Mouse (Mus musculus) CH12.LX (cell line): ENCODE data around the gene Ubb. TPM values are rescaled to one million over a fixed set of nuclear protein-coding genes. Genes with fewer than 3 reads are reported as not detected.

Experiments
- DNase-seq: peaks from one replicate; pipeline ENCODE4 v3.0.0-alpha.2; 2013; ENCODE audit errors: extremely low read depth
- H3K27ac ChIP-seq: 2 replicates; pipeline ENCODE4 v1.5.1; 2012; ENCODE audit warnings: low read depth, mild to moderate bottlenecking, control low read depth, moderate library complexity; ENCODE audit not compliant: insufficient read depth
- H3K27me3 ChIP-seq: replicated peaks from 2 replicates; pipeline ENCODE3; 2012; ENCODE audit warnings: inconsistent platforms
- H3K36me3 ChIP-seq, 2 experiments: replicated peaks in 1 of 2; 2 replicates each; pipeline versions ENCODE3 to v1.6.1; 2012; ENCODE audit warnings: inconsistent platforms in 1 of 2, low read length in 1 of 2, mild to moderate bottlenecking in 1 of 2, mixed read lengths in 1 of 2, moderate library complexity in 1 of 2; ENCODE audit not compliant: control insufficient read depth in 1 of 2, insufficient read depth in 1 of 2
- H3K4me1 ChIP-seq, 2 experiments: 2 replicates each; pipeline ENCODE4 v1.6.1; 2012; ENCODE audit warnings: inconsistent platforms in 1 of 2, moderate library complexity in 1 of 2; ENCODE audit not compliant: insufficient read depth in 2 of 2, control insufficient read depth in 1 of 2
- H3K4me2 ChIP-seq: 2 replicates; pipeline ENCODE4 v1.6.1; 2012; ENCODE audit warnings: low read depth, mild to moderate bottlenecking, control low read depth; ENCODE audit not compliant: poor library complexity, insufficient read depth, severe bottlenecking
- H3K4me3 ChIP-seq, 3 experiments: fragments of 150-350 bp in 1 of 3; sonication (generic) in 1 of 3; replicated peaks in 1 of 3; 2 replicates each; pipeline versions ENCODE3 to v1.5.1; 2011 to 2012; ENCODE audit warnings: low read depth in 2 of 3, low read length in 2 of 3, mild to moderate bottlenecking in 2 of 3, moderate library complexity in 2 of 3, control low read depth in 1 of 3, improper control_type of control experiment in 1 of 3, inconsistent platforms in 1 of 3, mixed read lengths in 1 of 3; ENCODE audit not compliant: poor library complexity in 1 of 3
- H3K79me2 ChIP-seq: replicated peaks from 2 replicates; pipeline ENCODE4 v1.6.1; 2012; ENCODE audit warnings: mild to moderate bottlenecking, moderate library complexity; ENCODE audit not compliant: control insufficient read depth, poor library complexity, insufficient read depth, severe bottlenecking; ENCODE audit errors: extremely low read depth
- H3K9ac ChIP-seq: 2 replicates; pipeline ENCODE4 v1.6.1; 2012; ENCODE audit warnings: low read depth, mild to moderate bottlenecking, control low read depth, moderate library complexity; ENCODE audit not compliant: insufficient read depth
- H3K9me3 ChIP-seq: replicated peaks from 2 replicates; pipeline ENCODE3; 2012; ENCODE audit warnings: low read length, inconsistent platforms, mixed read lengths
- BHLHE40 ChIP-seq: IDR thresholded peaks from 2 replicates; pipeline ENCODE4 v1.6.1; 2011; ENCODE audit warnings: mild to moderate bottlenecking, low read depth, low read length, improper control_type of control experiment
- CHD1 ChIP-seq: IDR thresholded peaks from 2 replicates; pipeline ENCODE4 v1.6.1; 2012; ENCODE audit warnings: low read depth, low read length, improper control_type of control experiment, inconsistent platforms
- CHD2 ChIP-seq: IDR thresholded peaks from 2 replicates; pipeline ENCODE4 v1.6.1; 2011; ENCODE audit warnings: low read length, improper control_type of control experiment
- CTCF ChIP-seq, 2 experiments: IDR thresholded peaks in 1 of 2; conservative IDR thresholded peaks in 1 of 2; 2 replicates each; pipeline ENCODE4 v1.5.1; 2011 to 2012; ENCODE audit warnings: low read depth in 2 of 2, low read length in 2 of 2, improper control_type of control experiment in 1 of 2, inconsistent platforms in 1 of 2, mild to moderate bottlenecking in 1 of 2, moderate library complexity in 1 of 2
- E2F4 ChIP-seq: IDR thresholded peaks from 2 replicates; pipeline ENCODE4 v1.6.1; 2011; ENCODE audit warnings: low read depth, low read length, improper control_type of control experiment; ENCODE audit not compliant: insufficient replicate concordance
- ELF1 ChIP-seq: IDR thresholded peaks from 2 replicates; pipeline ENCODE4 v1.6.1; 2014; ENCODE audit warnings: low read depth, mild to moderate bottlenecking, inconsistent platforms, low read length, improper control_type of control experiment
- EP300 ChIP-seq: IDR thresholded peaks from 2 replicates; pipeline ENCODE4 v1.6.1; 2011; ENCODE audit warnings: low read length, improper control_type of control experiment
- ETS1 ChIP-seq: conservative IDR thresholded peaks from 2 replicates; pipeline ENCODE4 v1.6.1; 2012; ENCODE audit warnings: low read depth, mild to moderate bottlenecking, inconsistent platforms, low read length, improper control_type of control experiment, moderate library complexity
- GABPA ChIP-seq: IDR thresholded peaks from 2 replicates; pipeline ENCODE4 v1.6.1; 2012; ENCODE audit warnings: low read depth, low read length, improper control_type of control experiment, inconsistent platforms; ENCODE audit not compliant: insufficient replicate concordance
- HCFC1 ChIP-seq: IDR thresholded peaks from 2 replicates; pipeline ENCODE4 v1.6.1; 2012; ENCODE audit warnings: low read depth, mild to moderate bottlenecking, inconsistent platforms, low read length, improper control_type of control experiment
- IRF4 ChIP-seq: IDR thresholded peaks from 2 replicates; pipeline ENCODE4 v1.6.1; 2014; ENCODE audit warnings: low read depth, mild to moderate bottlenecking, inconsistent platforms, low read length, improper control_type of control experiment
- JUN ChIP-seq: IDR thresholded peaks from 2 replicates; pipeline ENCODE4 v1.6.1; 2011; ENCODE audit warnings: low read depth, mild to moderate bottlenecking, low read length, improper control_type of control experiment, moderate library complexity; ENCODE audit not compliant: insufficient read depth
- JUND ChIP-seq: conservative IDR thresholded peaks from 2 replicates; pipeline ENCODE4 v1.6.1; 2011; ENCODE audit warnings: low read depth, low read length, improper control_type of control experiment
- KAT2A ChIP-seq: IDR thresholded peaks from 2 replicates; pipeline ENCODE4 v1.6.1; 2012; ENCODE audit warnings: low read length, improper control_type of control experiment, inconsistent platforms; ENCODE audit not compliant: insufficient replicate concordance
- MAFK ChIP-seq: IDR thresholded peaks from 2 replicates; pipeline ENCODE4 v1.6.1; 2011; ENCODE audit warnings: low read length, improper control_type of control experiment; ENCODE audit not compliant: insufficient replicate concordance
- MAX ChIP-seq: IDR thresholded peaks from 2 replicates; pipeline ENCODE4 v1.6.1; 2011; ENCODE audit warnings: low read length, improper control_type of control experiment
- MAZ ChIP-seq: IDR thresholded peaks from 2 replicates; pipeline ENCODE4 v1.6.1; 2012; ENCODE audit warnings: low read depth, mild to moderate bottlenecking, inconsistent platforms, low read length, improper control_type of control experiment, moderate library complexity
- MEF2A ChIP-seq: IDR thresholded peaks from 2 replicates; pipeline ENCODE4 v1.6.1; 2014; ENCODE audit warnings: low read depth, mild to moderate bottlenecking, inconsistent platforms, low read length, improper control_type of control experiment, borderline replicate concordance
- MXI1 ChIP-seq: IDR thresholded peaks from 2 replicates; pipeline ENCODE4 v1.6.1; 2011; ENCODE audit warnings: mild to moderate bottlenecking, low read depth, low read length, improper control_type of control experiment
- MYC ChIP-seq: IDR thresholded peaks from 2 replicates; pipeline ENCODE4 v1.6.1; 2011; ENCODE audit warnings: low read depth, mild to moderate bottlenecking, improper control_type of control experiment, low read length
- NELFE ChIP-seq: IDR thresholded peaks from 2 replicates; pipeline ENCODE4 v1.6.1; 2011; ENCODE audit warnings: low read depth, low read length, improper control_type of control experiment
- NRF1 ChIP-seq: IDR thresholded peaks from 2 replicates; pipeline ENCODE4 v1.6.1; 2014; ENCODE audit warnings: low read depth, mild to moderate bottlenecking, inconsistent platforms, low read length, improper control_type of control experiment, moderate library complexity
- PAX5 ChIP-seq: IDR thresholded peaks from 2 replicates; pipeline ENCODE4 v1.6.1; 2012; ENCODE audit warnings: low read length, inconsistent platforms, mixed read lengths
- POLR2A ChIP-seq: IDR thresholded peaks from 2 replicates; pipeline ENCODE4 v1.6.1; 2011; ENCODE audit warnings: low read depth, mild to moderate bottlenecking, improper control_type of control experiment, low read length
- POLR2AphosphoS2 ChIP-seq: IDR thresholded peaks from 2 replicates; pipeline ENCODE4 v1.6.1; 2011; ENCODE audit warnings: low read depth, low read length, improper control_type of control experiment
- RAD21 ChIP-seq: IDR thresholded peaks from 2 replicates; pipeline ENCODE4 v1.6.1; 2011; ENCODE audit warnings: low read depth, mild to moderate bottlenecking, low read length, improper control_type of control experiment, moderate library complexity
- RCOR1 ChIP-seq: conservative IDR thresholded peaks from 2 replicates; pipeline ENCODE4 v1.6.1; 2012; ENCODE audit warnings: low read depth, mild to moderate bottlenecking, inconsistent platforms, low read length, improper control_type of control experiment
- SIN3A ChIP-seq: IDR thresholded peaks from 2 replicates; pipeline ENCODE4 v1.6.1; 2012; ENCODE audit warnings: low read length, improper control_type of control experiment, inconsistent platforms
- SMC3 ChIP-seq: IDR thresholded peaks from 2 replicates; pipeline ENCODE4 v1.6.1; 2011; ENCODE audit warnings: low read depth, low read length, improper control_type of control experiment
- TBP ChIP-seq: conservative IDR thresholded peaks from 2 replicates; pipeline ENCODE4 v1.6.1; 2011; ENCODE audit warnings: low read depth, low read length, improper control_type of control experiment
- TCF12 ChIP-seq: IDR thresholded peaks from 2 replicates; pipeline ENCODE4 v1.6.1; 2014; ENCODE audit warnings: low read depth, mild to moderate bottlenecking, inconsistent platforms, low read length, improper control_type of control experiment
- UBTF ChIP-seq: IDR thresholded peaks from 2 replicates; pipeline ENCODE4 v1.6.1; 2012; ENCODE audit warnings: low read depth, mild to moderate bottlenecking, inconsistent platforms, low read length, improper control_type of control experiment, moderate library complexity
- USF1 ChIP-seq: IDR thresholded peaks from 2 replicates; pipeline ENCODE4 v1.6.1; 2014; ENCODE audit warnings: low read depth, mild to moderate bottlenecking, inconsistent platforms, low read length, improper control_type of control experiment
- USF2 ChIP-seq: conservative IDR thresholded peaks from 2 replicates; pipeline ENCODE4 v1.6.1; 2011; ENCODE audit warnings: low read depth, low read length, improper control_type of control experiment
- ZC3H11A ChIP-seq: IDR thresholded peaks from 2 replicates; pipeline ENCODE4 v1.6.1; 2012; ENCODE audit warnings: low read depth, mild to moderate bottlenecking, inconsistent platforms, low read length, improper control_type of control experiment
- ZKSCAN1 ChIP-seq: IDR thresholded peaks from 2 replicates; pipeline ENCODE4 v1.6.1; 2012; ENCODE audit warnings: low read depth, inconsistent platforms, low read length, improper control_type of control experiment, borderline replicate concordance
- ZMIZ1 ChIP-seq: IDR thresholded peaks from 2 replicates; pipeline ENCODE4 v1.6.1; 2012; ENCODE audit warnings: low read depth, mild to moderate bottlenecking, inconsistent platforms, low read length, improper control_type of control experiment
- ZNF384 ChIP-seq: IDR thresholded peaks from 2 replicates; pipeline ENCODE4 v1.6.1; 2012; ENCODE audit warnings: low read depth, low read length, improper control_type of control experiment, inconsistent platforms
- dilution Hi-C: fragments of 300-500 bp; cut with MboI; formaldehyde crosslinking; loops from 2 replicates; pipeline ENCODE4 v1.14.3; 2020; ENCODE audit warnings: low sequenced_read_pairs; ENCODE audit not compliant: extremely low pct_unique_long_range_greater_than_20kb, extremely low pct_ligation_motif_present
- in situ Hi-C: fragments of 300-500 bp; cut with MboI; formaldehyde crosslinking; loops from 3 replicates; pipeline ENCODE4 v1.14.3; 2019; ENCODE audit warnings: low sequenced_read_pairs, low pct_ligation_motif_present, low pct_unique_long_range_greater_than_20kb, mixed read lengths
- polyA plus RNA-seq: library from polyadenylated mRNA; unstranded; fragments of >175 nt; gene quantifications from 2 replicates; pipeline ENCODE4 v1.2.1, GENCODE M21; 2012; ENCODE audit warnings: low read depth; ENCODE audit not compliant: insufficient read length
- total RNA-seq, 2 experiments: library from RNA; depleted of rRNA; stranded (reverse); fragments of 300-350 nt in 1 of 2; fragments of >200 nt in 1 of 2; gene quantifications; 2 replicates each; pipeline ENCODE4 v1.2.3; 2012 to 2014

The Ubb gene
- total and polyA plus RNA-seq, 3 experiments: 1,092 to 2,098 (median 1,487) TPM

GRCm38 (mm10) chr11:62538321-62539088 is 12.5 kb upstream of the Ubb start:
- no peak for DNase-seq
- Histone ChIP-seq H3K27ac (peak overlapping the region; percentile 40), H3K4me3 (peak overlapping the region; percentile 54 to 81 (median 68)), H3K36me3 (peaks cover 9 to 10% of the 10 kb centered on the region in 2 experiments), H3K9ac (peak overlapping the region; percentile 80), H3K4me1 (peaks cover 10 to 31% of the 10 kb centered on the region in 2 experiments), H3K27me3 (peaks cover 29% of the 10 kb centered on the region), H3K79me2 (peaks cover 19% of the 10 kb centered on the region), H3K9me3 (no peaks in the 10 kb centered on the region), H3K4me2 (peak overlapping the region; percentile 39)
- in situ Hi-C loops: no loop called here
- dilution Hi-C loops: no loop called here
- TF ChIP-seq HCFC1: no peak
- TF ChIP-seq TCF12: no peak; the same call in 1 of the 2 replicates
- no peak; the same call in 1 of the 2 replicates for TF ChIP-seq E2F4
- no peak for TF ChIP-seq CTCF (conservative IDR thresholded peaks at IDR 0.05 in 1 of 2, IDR thresholded peaks at IDR 0.05 in 1 of 2; ENCODE audit: low read depth in 2 of 2, low read length in 2 of 2)
- TF ChIP-seq ETS1: no peak
- no peak for TF ChIP-seq JUN
- no peak for TF ChIP-seq MAZ
- no peak; the same call in 1 of the 2 replicates for TF ChIP-seq CHD1
- peak; percentile 78 for TF ChIP-seq BHLHE40
- no peak for TF ChIP-seq MAFK
- no peak for TF ChIP-seq SMC3
- no peak; the same call in 1 of the 2 replicates for TF ChIP-seq ZMIZ1
- TF ChIP-seq RCOR1: no peak
- no peak for TF ChIP-seq ZC3H11A
- peak; percentile 61 for TF ChIP-seq MXI1
- TF ChIP-seq MYC: peak; percentile 66; the same call in 1 of the 2 replicates
- peak; percentile 32; the same call in 1 of the 2 replicates for TF ChIP-seq POLR2A
- no peak for TF ChIP-seq TBP
- TF ChIP-seq RAD21: no peak
- no peak for TF ChIP-seq ZNF384
- peak; percentile 40; the same call in 1 of the 2 replicates for TF ChIP-seq SIN3A
- no peak for TF ChIP-seq USF2
- no peak for TF ChIP-seq PAX5
- no peak for TF ChIP-seq ELF1
- TF ChIP-seq NELFE: no peak
- no peak; the same call in 1 of the 2 replicates for TF ChIP-seq IRF4
- no peak for TF ChIP-seq JUND
- TF ChIP-seq USF1: no peak
- no peak for TF ChIP-seq KAT2A
- peak; percentile 99 for TF ChIP-seq UBTF
- TF ChIP-seq MEF2A: peak; percentile 7; the same call in 1 of the 2 replicates
- no peak for TF ChIP-seq CHD2
- no peak for TF ChIP-seq NRF1
- TF ChIP-seq GABPA: no peak
- TF ChIP-seq POLR2AphosphoS2: no peak
- no peak for TF ChIP-seq EP300
- TF ChIP-seq MAX: peak; percentile 73; the same call in 1 of the 2 replicates
- no peak for TF ChIP-seq ZKSCAN1
